Mouse (Mus musculus) small intestine, adult 2 months (tissue): ENCODE measurements around the gene Ica1.

Source experiments
- CTCF ChIP-seq: fragments of 200-500 bp; IDR thresholded peaks from 2 replicates; pipeline ENCODE4 v1.5.1; 2012; ENCODE audit warnings: low read depth, mild to moderate bottlenecking, control low read depth, inconsistent platforms, low read length, moderate library complexity, mixed read lengths; ENCODE audit not compliant: insufficient replicate concordance, insufficient read length; ENCODE audit errors: extremely low read depth
- POLR2A ChIP-seq: fragments of 200-500 bp; IDR thresholded peaks from 2 replicates; pipeline ENCODE4 v1.6.1; 2012; ENCODE audit warnings: low read depth, mild to moderate bottlenecking, control low read depth, inconsistent platforms, low read length, moderate library complexity

GRCm38 (mm10) chr6:8673013-8673412 is 105.3 kb downstream of the Ica1 start:
- TF ChIP-seq CTCF (no peak), POLR2A (no peak)
